Mouse (Mus musculus) ovary, postnatal 10 days (tissue): ENCODE data around the gene Mybpc3.

ENCODE experiments used
- DNase-seq: peaks from one replicate; pipeline ENCODE4 v3.0.0; 2022; ENCODE audit warnings: low spot score

Gene Mybpc3

GRCm38 (mm10) chr2:91117585-91118275, at the start of gene Mybpc3:
Gene Mybpc3, plus strand, starts transcription at chr2:91118144.
- no peak for DNase-seq

DNA sequence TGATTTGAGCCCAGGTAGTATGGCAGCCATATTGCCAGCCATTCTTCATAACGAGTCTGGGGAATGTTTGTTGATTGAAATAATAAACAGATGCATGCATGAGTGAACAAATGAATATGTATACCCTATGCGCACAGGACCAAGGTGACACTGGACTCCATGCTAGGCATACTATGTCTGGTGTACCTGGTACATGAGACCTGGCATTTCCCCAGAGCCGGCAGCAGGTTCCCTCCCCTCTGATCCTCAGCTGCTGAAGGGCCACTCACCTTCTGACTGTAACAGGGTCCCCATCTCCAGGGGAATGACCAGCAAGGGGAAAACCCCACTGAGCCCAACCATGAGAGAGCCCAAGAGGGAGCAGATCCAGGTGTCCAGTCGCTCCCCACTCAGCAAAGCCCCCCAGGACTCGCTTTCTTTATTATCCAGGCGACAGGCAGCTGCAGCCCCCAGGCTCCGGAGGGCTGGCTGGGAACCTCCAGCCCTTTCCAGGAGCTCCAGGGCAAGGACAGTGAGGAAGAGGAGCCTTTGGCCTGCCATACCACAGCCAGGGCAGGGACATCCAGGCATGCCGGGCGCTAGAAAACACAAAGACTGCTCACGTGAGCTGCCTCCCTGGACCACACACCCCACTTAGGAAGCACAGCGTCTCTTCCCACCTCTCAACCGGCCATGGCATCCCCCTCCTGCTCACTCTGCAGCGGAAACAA, 49.6 kb upstream of the Mybpc3 start:
- no peak for DNase-seq

DNA sequence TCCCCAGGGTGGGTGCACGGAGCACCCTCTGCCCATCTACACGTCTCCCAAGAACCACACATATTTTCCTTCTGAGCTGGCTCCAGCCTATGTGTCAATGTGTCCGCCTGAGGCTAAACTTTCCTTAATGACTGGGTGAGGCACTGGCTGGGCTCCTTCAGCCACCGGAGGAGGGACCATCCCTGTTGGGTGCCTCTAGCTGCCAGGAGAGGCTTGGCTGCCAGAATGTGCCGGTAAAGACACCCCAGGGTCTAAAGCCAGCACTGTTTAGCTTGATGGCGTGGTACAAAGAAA, 49.1 kb upstream of the Mybpc3 start:
- DNase-seq: no peak

DNA sequence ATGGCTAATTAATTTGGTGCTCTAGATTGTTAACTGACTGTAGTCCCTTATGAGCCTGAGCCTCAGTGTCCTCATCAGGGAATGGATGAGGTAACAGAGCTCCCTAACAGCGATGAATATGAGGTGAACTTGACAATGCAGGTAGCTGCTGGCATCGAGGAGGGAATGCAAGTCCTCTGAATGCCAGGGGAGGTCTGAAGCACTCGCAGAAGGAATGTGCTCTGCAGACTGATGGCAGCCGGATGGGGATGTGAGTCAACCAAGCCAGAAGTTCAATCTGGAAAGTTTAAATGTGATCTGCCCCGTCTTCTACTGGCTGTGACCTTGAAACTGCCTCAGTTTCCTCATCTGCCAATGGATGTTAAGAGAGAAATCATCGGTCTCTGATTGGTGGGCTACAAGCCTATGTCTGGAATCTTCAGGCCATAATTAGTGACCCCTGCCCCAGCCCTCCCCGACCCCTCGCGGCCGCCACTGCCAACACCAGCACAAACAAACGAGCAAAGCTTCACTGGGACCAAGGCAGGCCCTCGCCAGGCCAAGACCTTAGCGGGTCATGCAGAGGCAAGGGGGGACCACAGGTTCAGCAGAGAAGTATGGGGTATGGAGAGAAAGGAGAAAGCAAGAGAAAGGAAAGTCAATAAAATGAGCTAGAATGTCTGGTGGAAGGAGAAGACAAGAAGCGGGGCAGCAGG, 48.5 kb upstream of the Mybpc3 start:
- DNase-seq: no peak

- peak; percentile 99 for DNase-seq
These were observed 47.7 kb upstream of the Mybpc3 start, which contains the start of gene Slc39a13 for GRCm38 (mm10) chr2:91070076-91070800. Gene Slc39a13, minus strand, starts transcription at chr2:91070417.

GRCm38 (mm10) chr2:91071059-91071458, 46.9 kb upstream of the Mybpc3 start:
- no peak for DNase-seq

- DNase-seq: no peak
These were observed 45.9 kb upstream of the Mybpc3 start for GRCm38 (mm10) chr2:91072092-91072491.

GRCm38 (mm10) chr2:91077957-91078313, 40.0 kb upstream of the Mybpc3 start:
- no peak for DNase-seq

DNA sequence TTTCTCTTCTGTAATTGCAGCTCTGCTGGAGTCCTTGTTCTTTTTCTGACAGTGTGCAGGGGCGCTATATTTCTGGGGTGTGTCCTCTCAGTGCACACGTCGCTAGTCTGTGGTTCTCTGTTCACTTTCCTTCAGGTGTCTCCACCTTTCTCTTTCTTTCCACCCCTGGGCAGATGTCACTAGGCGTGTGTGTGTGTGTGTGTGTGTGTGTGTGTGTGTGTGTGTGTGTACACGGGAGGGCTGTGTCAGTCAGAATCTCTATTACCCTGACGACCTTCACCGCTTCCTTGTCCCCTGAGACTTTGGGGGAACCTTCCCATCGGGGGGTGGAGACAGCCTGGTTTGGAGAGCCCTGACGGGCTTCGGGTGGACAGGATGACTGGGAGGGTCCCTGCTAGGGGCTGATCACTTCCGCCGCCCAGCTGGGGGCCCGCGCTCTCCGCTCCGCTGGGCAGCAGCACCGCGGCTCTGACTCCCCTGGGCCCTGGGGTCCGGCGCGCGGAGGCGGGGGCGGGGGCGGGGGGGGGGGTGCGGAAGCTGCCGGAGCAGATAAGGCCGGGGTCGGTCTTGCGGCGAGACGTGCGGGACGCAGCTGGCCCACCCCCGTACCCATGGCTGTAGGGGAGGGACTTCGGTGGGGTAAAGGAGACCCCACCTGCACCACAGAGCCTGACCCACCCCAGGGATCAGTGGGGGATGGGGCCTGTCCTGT, 39.5 kb upstream of the Mybpc3 start:
- DNase-seq: no peak

- DNase-seq: no peak
These were observed 38.9 kb upstream of the Mybpc3 start for GRCm38 (mm10) chr2:91079026-91079384.

- DNase-seq: no peak
These were observed 37.0 kb upstream of the Mybpc3 start for GRCm38 (mm10) chr2:91080784-91081513.

- no peak for DNase-seq
These were observed 35.9 kb upstream of the Mybpc3 start, which contains the start of gene Spi1 for GRCm38 (mm10) chr2:91081775-91082695. Gene Spi1, plus strand, starts transcription at chr2:91082390.

DNA sequence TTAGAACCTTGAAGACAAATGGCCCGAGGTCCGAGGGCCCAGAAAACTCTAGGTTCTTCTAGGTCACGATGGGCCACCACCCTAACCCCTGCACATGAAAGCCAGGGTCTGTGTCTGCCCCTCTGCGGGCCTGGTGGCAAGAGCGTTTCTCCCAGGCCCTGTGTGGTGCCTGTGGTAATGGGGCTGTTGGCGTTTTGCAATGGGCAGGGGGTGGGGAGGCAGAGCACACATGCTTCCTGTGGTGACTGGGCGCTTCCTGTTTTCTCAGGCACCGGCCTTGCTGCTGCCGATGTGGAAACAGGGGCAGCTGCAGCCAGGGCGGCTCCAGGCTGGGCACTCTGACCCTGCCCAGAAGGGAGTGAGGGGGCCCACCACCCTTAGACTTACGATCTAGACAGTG, 35.1 kb upstream of the Mybpc3 start:
- no peak for DNase-seq

- DNase-seq: no peak
These were observed 34.5 kb upstream of the Mybpc3 start for GRCm38 (mm10) chr2:91083366-91083940.

- no peak for DNase-seq
These were observed 33.6 kb upstream of the Mybpc3 start for GRCm38 (mm10) chr2:91084179-91084820.

GRCm38 (mm10) chr2:91085494-91086391, 32.2 kb upstream of the Mybpc3 start:
- DNase-seq: no peak

DNA sequence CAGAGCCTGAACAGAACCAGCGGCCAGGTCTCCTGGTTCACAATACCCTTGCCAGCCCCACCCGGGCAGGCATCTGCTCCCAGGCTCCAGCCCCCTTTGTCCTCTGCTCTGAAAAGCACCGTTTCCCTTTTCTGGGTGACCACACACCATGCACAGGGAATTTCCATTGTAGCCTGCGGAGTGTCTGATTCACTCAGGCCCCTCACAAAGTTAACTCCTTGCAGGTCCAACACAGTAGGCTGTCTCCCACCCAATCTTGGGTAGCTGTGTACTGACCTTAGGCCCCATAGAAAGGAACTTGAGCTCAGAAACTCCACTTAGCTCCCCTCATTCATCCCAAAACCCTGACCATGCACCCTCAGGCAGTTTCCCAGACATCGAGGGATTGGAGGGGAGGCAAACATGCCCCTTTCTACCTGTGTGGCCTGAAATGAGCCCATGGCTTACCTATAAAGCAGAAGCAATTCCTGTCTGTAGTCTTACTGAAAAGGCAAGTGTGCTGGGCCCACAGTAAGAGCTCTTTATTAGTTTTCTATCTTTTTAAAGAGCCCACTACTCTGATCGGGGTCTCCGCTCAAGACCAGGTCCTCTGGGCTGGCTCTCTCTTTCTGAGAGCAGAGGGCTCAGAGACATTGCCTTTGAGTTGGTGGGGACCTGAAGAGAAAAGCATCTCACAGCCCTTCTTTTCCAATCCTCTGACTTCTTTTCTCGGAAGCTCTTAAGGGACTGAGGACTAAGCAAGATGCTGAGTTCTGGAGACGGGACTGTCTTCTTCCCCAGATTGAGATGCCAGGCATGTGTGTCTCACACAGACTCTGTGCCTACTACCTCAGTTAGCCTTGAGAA, 31.3 kb upstream of the Mybpc3 start:
- no peak for DNase-seq
